Mouse (Mus musculus): Measurements from ENCODE around the gene Zpld1. TPM values are rescaled to one million over a fixed set of nuclear protein-coding genes. Genes with fewer than 3 reads are reported as not detected.

Zpld1 gene
- 0.14 and 0.33 TPM in 2 replicates for total RNA-seq (2014; rRNA removed)
- 0.07 and 0.25 TPM in 2 replicates for polyA plus RNA-seq (2015; fragmentation: Nextera tagmentation; extraction: Ambion mirVana)

DNA sequence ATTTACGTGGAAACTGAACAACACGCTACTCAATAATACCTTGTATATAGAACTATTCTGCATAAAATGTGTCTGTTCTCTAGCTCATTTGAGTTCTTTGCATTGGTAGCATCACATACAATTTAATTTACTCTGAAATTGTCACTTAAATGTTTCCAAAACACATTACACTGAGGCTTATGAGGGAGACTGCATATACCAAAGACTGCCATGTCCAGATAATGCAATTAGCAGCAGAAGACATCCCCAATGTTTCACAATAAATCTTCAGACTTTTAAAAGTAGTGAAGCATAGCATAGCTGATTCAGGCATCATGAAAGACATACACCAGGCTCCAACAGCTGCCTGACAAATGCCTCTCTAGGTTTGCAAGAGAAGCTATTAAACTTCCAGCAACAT lies at the start of gene Zpld1:
TSS of gene Zpld1 (minus strand) at position 101 of the 400 bp plus-strand sequence.
- TF ChIP-seq CTCF (IDR thresholded peaks at IDR 0.05): no peak
- WGBS: 98% methylated on average over 2 of the region's 2 CpGs
- Histone ChIP-seq H3K4me1 (ENCODE audit: insufficient read depth, low read length) (no peaks in the 10 kb centered on the region), H3K4me3 (ENCODE audit: low read depth, low read length) (no peak within 1 kb of the TSS), H3K36me3 (ENCODE audit: insufficient read depth, low read length) (no peaks in the 10 kb centered on the region), H3K4me2 (ENCODE audit: low read depth, low read length, poor library complexity, severe bottlenecking) (no peak within 1 kb of the TSS), H3K27me3 (ENCODE audit: insufficient read depth, low read length) (no peaks in the 10 kb centered on the region), H3K9me3 (ENCODE audit: low read length) (no peaks in the 10 kb centered on the region), H3K27ac (ENCODE audit: low read depth, low read length) (no peak within 1 kb of the TSS), H3K9ac (replicated peaks; ENCODE audit: low read length, poor library complexity, severe bottlenecking) (no peak within 1 kb of the TSS)
- ATAC-seq (ENCODE audit: low FRiP score): no peak
- DNase-seq (ENCODE audit: low spot score): no peak

DNA sequence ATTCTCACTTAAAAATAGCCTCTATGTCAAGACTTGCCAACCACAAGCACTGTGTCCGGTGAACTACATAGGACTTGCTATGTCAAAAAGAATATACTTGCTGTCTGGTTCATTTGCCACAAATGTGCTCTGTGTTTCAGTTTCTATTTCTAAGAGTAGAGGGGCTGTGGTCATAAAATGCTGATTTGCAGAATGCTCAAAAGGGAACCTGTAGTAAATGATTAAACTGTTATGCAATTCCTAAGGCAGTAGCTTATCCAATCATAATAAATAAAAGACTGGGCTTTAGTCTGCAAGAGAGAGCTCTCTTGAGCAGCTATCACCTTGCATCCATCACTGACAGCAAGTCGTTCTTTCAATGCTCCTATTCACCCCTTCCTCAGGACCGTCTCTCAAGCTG lies 47.9 kb upstream of the Zpld1 start:
- no peak for TF ChIP-seq CTCF (IDR thresholded peaks at IDR 0.05)
- Histone ChIP-seq H3K4me1 (ENCODE audit: insufficient read depth, low read length) (no peaks in the 10 kb centered on the region), H3K4me3 (ENCODE audit: low read depth, low read length) (no peak overlapping the region), H3K4me2 (ENCODE audit: low read depth, low read length, poor library complexity, severe bottlenecking) (no peak overlapping the region), H3K36me3 (ENCODE audit: insufficient read depth, low read length) (no peaks in the 10 kb centered on the region), H3K9me3 (ENCODE audit: low read length) (no peaks in the 10 kb centered on the region), H3K27ac (ENCODE audit: low read depth, low read length) (no peak overlapping the region), H3K27me3 (ENCODE audit: insufficient read depth, low read length) (no peaks in the 10 kb centered on the region), H3K9ac (replicated peaks; ENCODE audit: low read length, poor library complexity, severe bottlenecking) (no peak overlapping the region)
- WGBS: 84% methylated on average over 3 of the region's 3 CpGs
- no peak for DNase-seq (ENCODE audit: low spot score)
- ATAC-seq (ENCODE audit: low FRiP score): no peak

DNA sequence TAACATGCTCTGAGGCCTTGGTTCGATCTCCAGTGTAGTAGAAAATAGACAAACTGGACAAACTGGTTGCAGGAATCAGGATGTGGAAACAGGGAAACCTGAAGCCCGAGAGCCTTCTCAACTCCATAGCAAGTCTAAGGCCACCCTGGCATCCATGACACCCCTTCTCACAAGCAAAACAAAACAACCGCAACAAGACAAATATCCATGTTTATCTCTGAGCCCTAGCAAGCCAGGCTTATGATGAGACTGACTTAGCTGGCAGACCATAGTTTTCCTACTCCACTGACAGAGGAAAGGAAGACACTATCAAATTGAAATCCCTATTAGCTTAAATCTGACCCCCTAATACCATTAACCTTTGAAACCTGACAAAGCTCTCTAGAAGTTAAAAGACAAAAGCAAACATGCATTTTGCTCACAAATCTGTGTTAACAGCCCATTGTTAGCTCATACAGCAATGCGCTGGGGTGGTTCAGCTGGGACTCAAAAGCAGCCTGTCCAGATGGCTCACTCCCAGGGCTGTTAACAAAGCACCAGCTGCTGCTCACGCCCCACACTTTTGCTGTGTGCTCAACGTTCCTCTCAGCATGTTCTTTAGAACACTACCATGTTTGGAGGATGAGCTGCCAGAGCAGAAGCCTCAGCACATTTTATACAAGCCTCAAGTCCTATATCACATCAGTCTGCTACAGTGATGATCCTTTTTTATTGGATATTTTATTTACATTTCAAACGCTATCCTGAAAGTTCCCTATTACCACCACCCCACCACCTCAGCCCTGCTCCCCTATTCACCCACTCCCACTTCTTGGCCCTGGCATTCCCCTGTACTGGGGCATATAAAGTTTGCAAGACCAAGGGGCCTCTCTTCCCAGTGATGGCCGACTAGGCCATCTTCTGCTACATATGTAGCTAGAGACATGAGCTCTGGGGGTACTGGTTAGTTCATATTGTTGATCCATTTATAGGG lies 24.0 kb upstream of the Zpld1 start:
- Histone ChIP-seq H3K9ac (replicated peaks; ENCODE audit: low read length, poor library complexity, severe bottlenecking) (no peak overlapping the region), H3K4me1 (ENCODE audit: insufficient read depth, low read length) (no peaks in the 10 kb centered on the region), H3K9me3 (ENCODE audit: low read length) (no peaks in the 10 kb centered on the region), H3K4me3 (ENCODE audit: low read depth, low read length) (no peak overlapping the region), H3K27me3 (ENCODE audit: insufficient read depth, low read length) (no peaks in the 10 kb centered on the region), H3K36me3 (ENCODE audit: insufficient read depth, low read length) (no peaks in the 10 kb centered on the region), H3K4me2 (ENCODE audit: low read depth, low read length, poor library complexity, severe bottlenecking) (no peak overlapping the region), H3K27ac (ENCODE audit: low read depth, low read length) (no peak overlapping the region)
- TF ChIP-seq CTCF (IDR thresholded peaks at IDR 0.05): no peak
- 57% methylated on average over 8 of the region's 8 CpGs for WGBS
- ATAC-seq (ENCODE audit: low FRiP score) (peak; percentile 62; the same call in 1 of the 2 replicates), DNase-seq (ENCODE audit: low spot score) (peak; percentile 67)

DNA sequence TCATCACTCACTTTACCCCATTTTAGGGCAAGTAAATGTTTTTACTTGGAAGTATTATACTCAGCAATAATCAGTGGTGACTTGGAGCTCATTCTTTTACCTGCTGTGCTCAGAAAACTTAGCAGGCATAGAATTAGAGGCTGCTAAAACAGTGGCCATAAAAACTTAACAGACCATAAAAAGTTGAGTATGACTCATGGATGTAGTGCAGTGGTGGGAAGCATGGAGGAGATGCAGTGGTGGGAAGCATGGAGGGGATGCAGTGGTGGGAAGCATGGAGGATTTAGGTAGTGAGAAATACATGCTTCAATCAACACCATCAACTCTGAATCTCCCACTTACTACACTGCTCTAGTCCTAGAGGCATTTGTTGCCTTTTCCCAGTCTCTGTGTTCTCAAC lies 19.2 kb upstream of the Zpld1 start:
- DNase-seq (ENCODE audit: low spot score): no peak
- TF ChIP-seq CTCF (IDR thresholded peaks at IDR 0.05): no peak
- Histone ChIP-seq H3K4me1 (ENCODE audit: insufficient read depth, low read length) (no peaks in the 10 kb centered on the region), H3K27me3 (ENCODE audit: insufficient read depth, low read length) (no peaks in the 10 kb centered on the region), H3K4me3 (ENCODE audit: low read depth, low read length) (no peak overlapping the region), H3K27ac (ENCODE audit: low read depth, low read length) (no peak overlapping the region), H3K36me3 (ENCODE audit: insufficient read depth, low read length) (no peaks in the 10 kb centered on the region), H3K9me3 (ENCODE audit: low read length) (no peaks in the 10 kb centered on the region), H3K9ac (replicated peaks; ENCODE audit: low read length, poor library complexity, severe bottlenecking) (no peak overlapping the region), H3K4me2 (ENCODE audit: low read depth, low read length, poor library complexity, severe bottlenecking) (no peak overlapping the region)
- ATAC-seq (ENCODE audit: low FRiP score): no peak

DNA sequence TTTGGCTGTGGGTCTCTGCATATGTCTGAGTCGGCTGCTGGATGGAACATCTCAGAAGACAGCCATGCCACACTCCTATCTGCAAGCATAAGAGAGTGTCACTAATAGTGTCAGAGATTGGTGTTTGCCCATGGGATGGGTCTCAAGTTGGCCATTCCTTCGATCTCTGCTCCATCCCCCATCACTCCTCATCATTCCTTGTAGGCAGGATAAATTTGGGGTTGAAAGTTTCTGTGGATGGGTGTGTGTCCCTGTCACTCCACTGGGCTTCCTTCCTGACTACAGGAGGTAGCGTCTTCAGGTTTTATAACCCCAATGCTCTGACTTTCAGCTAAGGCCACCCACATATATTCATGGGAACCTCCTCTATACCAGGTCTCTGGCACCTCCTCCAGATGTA lies 14.3 kb upstream of the Zpld1 start:
- no peak for TF ChIP-seq CTCF (IDR thresholded peaks at IDR 0.05)
- H3K4me1 ChIP-seq (ENCODE audit: insufficient read depth, low read length): no peaks in the 10 kb centered on the region
- no peaks in the 10 kb centered on the region for H3K9me3 ChIP-seq (ENCODE audit: low read length)
- DNase-seq (ENCODE audit: low spot score) (no peak), ATAC-seq (ENCODE audit: low FRiP score) (no peak)
- no peaks in the 10 kb centered on the region for H3K36me3 ChIP-seq (ENCODE audit: insufficient read depth, low read length)
- H3K4me2 ChIP-seq (ENCODE audit: low read depth, low read length, poor library complexity, severe bottlenecking): no peak overlapping the region
- 87% methylated on average over 3 of the region's 3 CpGs for WGBS
- no peaks in the 10 kb centered on the region for H3K27me3 ChIP-seq (ENCODE audit: insufficient read depth, low read length)
- no peak overlapping the region for H3K27ac ChIP-seq (ENCODE audit: low read depth, low read length)
- H3K9ac ChIP-seq (replicated peaks; ENCODE audit: low read length, poor library complexity, severe bottlenecking): no peak overlapping the region
- H3K4me3 ChIP-seq (ENCODE audit: low read depth, low read length): no peak overlapping the region

DNA sequence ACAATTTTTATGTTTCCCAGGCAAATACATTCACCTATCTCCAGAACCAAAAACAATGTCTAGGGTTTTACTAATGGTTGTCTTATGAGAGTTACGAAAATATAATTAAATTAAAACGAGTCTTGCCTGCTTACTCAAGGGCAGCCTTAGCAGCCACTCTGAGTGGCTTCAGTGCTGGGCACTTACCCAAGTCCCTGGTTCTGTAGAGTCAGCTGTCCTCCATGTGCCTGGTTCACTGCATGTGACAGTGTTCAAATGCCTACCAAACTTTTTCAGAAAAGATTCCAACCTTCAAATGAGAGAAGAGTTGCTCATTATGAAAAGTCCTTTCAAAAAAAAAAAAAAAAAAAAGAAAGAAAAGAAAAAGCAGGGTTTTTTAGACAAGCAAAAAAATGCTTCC lies 15.1 kb downstream of the Zpld1 start:
- no peak overlapping the region for H3K27ac ChIP-seq (ENCODE audit: low read depth, low read length)
- 90% methylated on average over 2 of the region's 2 CpGs for WGBS
- H3K4me1 ChIP-seq (ENCODE audit: insufficient read depth, low read length): no peaks in the 10 kb centered on the region
- no peaks in the 10 kb centered on the region for H3K36me3 ChIP-seq (ENCODE audit: insufficient read depth, low read length)
- H3K9ac ChIP-seq (replicated peaks; ENCODE audit: low read length, poor library complexity, severe bottlenecking): no peak overlapping the region
- ATAC-seq (ENCODE audit: low FRiP score): no peak
- H3K9me3 ChIP-seq (ENCODE audit: low read length): no peaks in the 10 kb centered on the region
- no peak for DNase-seq (ENCODE audit: low spot score)
- no peaks in the 10 kb centered on the region for H3K27me3 ChIP-seq (ENCODE audit: insufficient read depth, low read length)
- H3K4me3 ChIP-seq (ENCODE audit: low read depth, low read length): no peak overlapping the region
- no peak for TF ChIP-seq CTCF (IDR thresholded peaks at IDR 0.05)
- no peak overlapping the region for H3K4me2 ChIP-seq (ENCODE audit: low read depth, low read length, poor library complexity, severe bottlenecking)
